Comparison of ENCODE assay signal across 22 mouse cellular contexts in genomic region chr4:70934140-70934539, GRCm38 (mm10).
"Had no signal": no experiment of that assay in that cellular context is flagged by ENCODE, and none has a peak within 500 bp of the region (broad histone marks: within the 10 kb centered on the region; RNA-seq: fewer than 3 reads in every experiment).

No protein-coding gene starts in this region.

- H3K9me3 ChIP-seq: limb, embryonic 12.5 days; limb, embryonic 15.5 days; stomach, embryonic 15.5 days had no signal

- H3K9ac ChIP-seq: limb, embryonic 12.5 days; limb, embryonic 15.5 days; liver, embryonic 14.5 days; liver, postnatal 0 days; stomach, embryonic 15.5 days had no signal

- H3K4me2 ChIP-seq: limb, embryonic 12.5 days; limb, embryonic 15.5 days; liver, embryonic 11.5 days; midbrain, embryonic 11.5 days; stomach, embryonic 15.5 days had no signal

- DNase-seq: kidney, adult 2 months; kidney, postnatal 25 days; layer of hippocampus, postnatal 36 days; left cerebral cortex, postnatal 4 days; liver, postnatal 0 days; midbrain, embryonic 14.5 days; right cerebral cortex, adult 18-20 months; right cerebral cortex, postnatal 14 days; right cerebral cortex, postnatal 4 days; thymus, adult 18-20 months; thymus, postnatal 36 days had no signal

- H3K27ac ChIP-seq: hindbrain, postnatal 0 days; kidney, postnatal 0 days; left cerebral cortex, adult 2 months; limb, embryonic 12.5 days; limb, embryonic 15.5 days; liver, embryonic 14.5 days; stomach, embryonic 15.5 days had no signal

- H3K36me3 ChIP-seq: limb, embryonic 12.5 days; limb, embryonic 15.5 days; stomach, embryonic 15.5 days had no signal

- H3K4me1 ChIP-seq: limb, embryonic 12.5 days; limb, embryonic 15.5 days; stomach, embryonic 15.5 days had no signal

- H3K4me3 ChIP-seq: left cerebral cortex, adult 2 months; limb, embryonic 12.5 days; limb, embryonic 15.5 days; stomach, embryonic 15.5 days had no signal

- ATAC-seq: hindbrain, postnatal 0 days; inflammation-experienced regulatory T-cells, adult 6 months; intestine, embryonic 16.5 days; liver, postnatal 0 days had no signal

- H3K27me3 ChIP-seq: limb, embryonic 12.5 days; limb, embryonic 15.5 days; stomach, embryonic 15.5 days had no signal
